Mouse (Mus musculus) midbrain, embryonic 10.5 days (tissue): Measurements from ENCODE around the gene Nell1. TPM values are rescaled to one million over a fixed set of nuclear protein-coding genes. Genes with fewer than 3 reads are reported as not detected.
"Not testable (repeated sequence)": the region's sequence is repeated elsewhere in the genome, so short reads cannot be mapped to it uniquely, and the experiment has no call there.

Experiments used
- DNase-seq: peaks from one replicate; pipeline ENCODE4 v3.0.0-alpha.2; 2017; ENCODE audit warnings: low spot score
- H3K27ac ChIP-seq: fragments of 300-500 bp; sonication (generic); replicated peaks from 2 replicates; pipeline ENCODE4 v1.5.1; 2016; ENCODE audit warnings: mild to moderate bottlenecking
- H3K27me3 ChIP-seq: fragments of 300-500 bp; sonication (generic); 2 replicates; pipeline ENCODE4 v1.6.1; 2016; ENCODE audit warnings: low read depth, mild to moderate bottlenecking; ENCODE audit not compliant: poor library complexity, severe bottlenecking
- H3K36me3 ChIP-seq: fragments of 300-500 bp; sonication (generic); 2 replicates; pipeline ENCODE4 v1.6.1; 2016; ENCODE audit warnings: mild to moderate bottlenecking, moderate library complexity
- H3K4me1 ChIP-seq: fragments of 300-500 bp; sonication (generic); 2 replicates; pipeline ENCODE4 v1.6.1; 2016
- H3K4me3 ChIP-seq: fragments of 300-500 bp; sonication (generic); 2 replicates; pipeline ENCODE4 v1.5.1; 2016; ENCODE audit warnings: mild to moderate bottlenecking, moderate library complexity
- H3K9me3 ChIP-seq: fragments of 300-500 bp; sonication (generic); replicated peaks from 2 replicates; pipeline ENCODE4 v1.6.1; 2016; ENCODE audit warnings: mild to moderate bottlenecking
- WGBS: fragments of 180-500 bp; shearing (Covaris S2); methylation state at CpG from one replicate; pipeline ENCODE4 v1.1.7; 2016; 5-methylcytosine and 5-hydroxymethylcytosine counted together
- polyA plus RNA-seq: library from polyadenylated mRNA; unstranded; fragments of >200 nt; fragmentation: Nextera tagmentation; extraction: Ambion mirVana; gene quantifications from 2 replicates; pipeline ENCODE4 v1.2.1, GENCODE M21; 2016

Nell1 gene
- polyA plus RNA-seq: 0.54 and 1.5 TPM in 2 replicates

DNA sequence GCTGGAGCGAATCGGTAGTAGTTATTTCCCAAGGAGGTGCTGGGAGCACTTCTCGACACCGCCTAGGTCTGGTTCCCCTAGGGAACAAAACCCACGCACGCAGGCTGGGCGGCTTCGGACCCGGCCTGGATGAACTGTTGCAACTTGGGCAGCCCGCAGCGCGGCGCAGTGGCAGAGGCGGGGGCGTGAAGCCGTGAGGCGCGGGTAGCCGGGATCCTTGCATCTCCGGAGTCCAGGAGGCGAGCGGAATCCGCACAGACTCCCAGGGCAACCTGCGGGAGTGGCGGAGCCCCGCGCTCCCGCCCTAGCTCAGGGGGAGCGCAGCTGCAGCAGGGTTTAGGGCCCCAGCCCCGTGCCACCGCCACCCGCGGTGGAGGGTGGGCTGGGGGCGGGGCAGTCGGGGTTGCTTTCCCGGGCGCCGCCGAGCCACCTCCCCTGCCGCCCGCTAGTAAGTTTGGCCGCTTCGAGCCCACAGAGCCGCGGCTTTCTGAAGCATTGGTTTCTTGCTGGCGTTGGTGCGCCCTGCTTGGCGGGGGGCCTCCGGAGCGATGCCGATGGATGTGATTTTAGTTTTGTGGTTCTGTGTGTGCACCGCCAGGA lies at the start of gene Nell1:
Nell1 (plus strand) TSS at position 24 of the 600 bp plus-strand sequence.
- H3K9me3 ChIP-seq: no peaks in the 10 kb centered on the region
- peaks cover 91% of the 10 kb centered on the region for H3K27me3 ChIP-seq
- H3K4me3 ChIP-seq: peak within 1 kb of the TSS; percentile 73
- peak; percentile 71 for DNase-seq
- peaks cover 22% of the 10 kb centered on the region for H3K4me1 ChIP-seq
- H3K36me3 ChIP-seq: no peaks in the 10 kb centered on the region
- peak within 1 kb of the TSS; percentile 55 for H3K27ac ChIP-seq
- WGBS: under 1% methylated on average over 52 of the region's 52 CpGs

DNA sequence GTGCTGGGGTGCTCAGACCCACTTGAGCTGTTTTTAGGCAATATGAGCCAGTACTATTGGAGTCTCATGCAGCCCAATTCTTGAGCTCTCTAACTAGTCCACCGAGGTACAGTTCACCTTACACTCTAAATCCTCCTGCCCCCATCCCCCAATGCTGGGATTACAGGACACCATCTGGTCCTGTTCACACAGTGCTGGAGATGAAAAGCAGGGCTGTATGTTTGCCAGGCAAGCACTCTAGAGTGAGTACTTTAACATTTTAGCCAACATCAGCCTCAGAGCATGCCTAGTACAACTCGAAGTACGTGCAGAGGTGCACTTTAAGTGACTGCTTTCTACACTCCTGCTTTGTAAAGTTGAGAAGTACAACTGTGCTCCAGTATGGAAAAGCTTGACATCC lies 46.1 kb upstream of the Nell1 start:
- DNase-seq: no peak
- Histone ChIP-seq H3K27me3 (peaks cover 70% of the 10 kb centered on the region), H3K4me3 (no peak overlapping the region), H3K27ac (no peak overlapping the region), H3K36me3 (no peaks in the 10 kb centered on the region), H3K4me1 (peaks cover 20% of the 10 kb centered on the region), H3K9me3 (no peaks in the 10 kb centered on the region)
- WGBS: 79% methylated on average over 3 of the region's 3 CpGs

DNA sequence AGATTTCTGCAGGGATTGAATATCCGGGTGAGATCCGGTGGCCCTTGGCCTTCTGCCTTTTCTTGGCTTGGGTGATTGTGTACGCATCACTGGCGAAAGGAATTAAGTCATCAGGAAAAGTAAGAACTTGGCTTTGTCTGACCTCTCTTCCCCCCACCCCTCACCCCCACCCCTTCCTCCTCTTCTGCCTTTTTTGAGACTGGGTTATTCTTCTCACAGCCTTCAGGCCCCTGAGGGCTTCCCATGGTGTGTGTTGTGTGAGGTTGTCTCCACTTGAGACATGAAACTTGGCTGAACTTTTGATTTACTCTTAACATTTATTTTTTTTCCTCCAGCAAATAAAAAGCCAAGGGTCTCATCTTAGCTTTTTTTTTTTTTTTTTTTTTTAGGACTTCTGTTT lies 44.7 kb upstream of the Nell1 start:
- Histone ChIP-seq H3K27me3 (peaks cover 60% of the 10 kb centered on the region), H3K4me3 (no peak overlapping the region), H3K4me1 (peaks cover 20% of the 10 kb centered on the region), H3K9me3 (no peaks in the 10 kb centered on the region), H3K36me3 (no peaks in the 10 kb centered on the region), H3K27ac (no peak overlapping the region)
- DNase-seq: no peak
- WGBS: 47% methylated on average over 4 of the region's 4 CpGs

DNA sequence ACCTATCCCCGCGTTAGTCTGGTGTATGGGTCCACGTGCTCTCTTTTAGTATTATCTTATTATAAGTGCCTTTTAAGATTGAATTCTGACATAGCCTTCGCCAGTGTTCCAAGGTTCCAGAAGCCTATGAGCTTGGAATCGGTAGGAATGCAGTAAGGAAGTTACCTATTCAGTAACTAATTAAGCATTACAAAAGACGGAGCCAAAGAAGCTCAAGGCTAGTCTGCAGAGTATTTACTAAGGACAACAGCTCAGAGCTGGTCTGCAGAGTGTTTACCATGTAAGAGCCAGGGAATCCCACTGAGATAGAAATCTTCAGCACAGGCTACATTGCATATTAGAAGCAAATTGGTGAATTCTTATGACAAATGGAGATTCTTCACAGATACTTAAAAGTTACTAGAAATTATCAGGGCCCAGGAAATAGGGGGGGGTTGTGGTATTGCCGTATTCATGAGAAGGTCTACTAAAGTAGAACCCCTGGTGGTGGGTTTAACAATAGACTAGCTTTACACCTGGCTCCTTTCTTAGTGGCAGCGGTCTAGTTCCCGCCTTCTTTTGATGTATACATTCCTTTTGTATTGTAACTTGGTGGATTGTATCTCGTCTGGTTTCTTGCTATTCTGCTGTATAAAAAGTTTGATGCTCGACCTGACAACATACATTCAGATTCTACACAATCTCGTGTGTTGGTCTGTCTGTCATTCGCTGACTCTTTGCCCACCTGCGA lies 41.1 kb upstream of the Nell1 start:
- WGBS: 85% methylated on average over 14 of the region's 14 CpGs
- H3K4me1 ChIP-seq: peaks cover 15% of the 10 kb centered on the region
- not testable (repeated sequence) for H3K27ac ChIP-seq, H3K36me3 ChIP-seq, H3K9me3 ChIP-seq, H3K4me3 ChIP-seq, DNase-seq
- H3K27me3 ChIP-seq: peaks cover 30% of the 10 kb centered on the region

DNA sequence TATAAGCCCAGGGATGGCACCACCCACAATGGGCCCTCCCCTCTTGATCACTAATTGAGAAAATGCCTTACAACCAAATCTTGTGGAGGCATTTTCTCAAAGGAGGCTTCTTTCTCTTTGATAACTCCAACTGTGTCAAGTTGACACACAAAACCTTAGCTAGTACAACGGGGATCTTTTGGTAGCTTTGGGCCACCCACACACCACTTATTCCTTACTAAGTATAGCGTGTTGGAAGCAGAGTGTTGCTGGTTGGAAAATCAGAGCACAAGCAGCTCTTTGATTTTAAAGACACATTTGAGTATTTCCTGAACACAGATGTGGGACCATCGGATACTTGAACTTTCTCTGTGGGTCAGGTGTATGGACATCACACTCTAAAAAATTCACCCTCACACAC lies 37.8 kb upstream of the Nell1 start:
- no peak overlapping the region for H3K4me3 ChIP-seq
- DNase-seq: no peak
- H3K9me3 ChIP-seq: no peaks in the 10 kb centered on the region
- H3K4me1 ChIP-seq: no peaks in the 10 kb centered on the region
- H3K36me3 ChIP-seq: no peaks in the 10 kb centered on the region
- H3K27me3 ChIP-seq: peaks cover 14% of the 10 kb centered on the region
- H3K27ac ChIP-seq: no peak overlapping the region
- WGBS: 87% methylated on average over 3 of the region's 3 CpGs

DNA sequence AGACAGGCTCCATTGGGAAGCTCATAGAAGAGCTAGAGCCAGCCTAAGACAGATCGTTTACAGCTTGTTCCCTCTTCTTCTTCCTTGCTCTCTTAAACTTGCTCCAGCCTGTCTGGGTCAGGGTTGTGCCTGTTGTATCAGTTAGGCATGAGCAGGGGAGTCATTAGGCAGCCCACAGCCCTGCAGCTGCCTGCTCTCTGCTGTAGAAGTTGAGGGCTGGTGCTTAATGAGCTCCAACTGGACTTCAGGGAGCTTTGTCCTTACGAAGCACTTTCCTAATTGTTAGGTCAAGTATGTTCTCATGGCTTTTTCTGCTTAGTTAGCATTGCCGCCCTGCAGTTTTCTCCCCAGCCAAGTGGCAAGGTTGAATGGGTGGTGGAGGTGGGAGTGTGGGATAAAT lies 32.6 kb upstream of the Nell1 start:
- Histone ChIP-seq H3K36me3 (no peaks in the 10 kb centered on the region), H3K4me1 (0 out of 2 replicates have a peak, but pooled peaks cover 4% of the 10 kb centered on the region), H3K9me3 (no peaks in the 10 kb centered on the region), H3K27ac (no peak overlapping the region), H3K4me3 (no peak overlapping the region), H3K27me3 (no peaks in the 10 kb centered on the region)
- WGBS: 77% methylated on average over 3 of the region's 3 CpGs
- no peak for DNase-seq

DNA sequence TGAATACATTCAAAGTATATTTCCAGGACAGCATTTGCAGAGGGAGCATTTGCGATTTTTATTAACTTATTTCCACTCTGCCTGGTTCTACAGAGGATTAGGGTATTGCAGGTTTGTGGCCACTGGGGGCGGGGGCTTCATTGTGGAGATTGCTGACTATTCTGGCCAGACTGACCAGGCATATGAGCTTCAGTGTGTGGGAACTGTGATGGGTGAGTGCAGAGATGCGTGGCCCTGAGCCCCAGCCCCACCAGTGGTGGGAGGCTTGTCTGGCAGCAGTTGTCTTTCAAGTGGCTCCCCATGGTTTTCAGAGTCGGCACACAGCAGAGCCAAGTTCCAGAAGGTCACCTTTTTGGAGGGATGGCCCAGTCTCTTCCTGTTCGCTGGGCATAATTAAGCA lies 32.2 kb upstream of the Nell1 start:
- no peak for DNase-seq
- H3K9me3 ChIP-seq: no peaks in the 10 kb centered on the region
- 0 out of 2 replicates have a peak, but pooled peaks cover 4% of the 10 kb centered on the region for H3K4me1 ChIP-seq
- no peaks in the 10 kb centered on the region for H3K27me3 ChIP-seq
- no peak overlapping the region for H3K27ac ChIP-seq
- no peak overlapping the region for H3K4me3 ChIP-seq
- 59% methylated on average over 5 of the region's 5 CpGs for WGBS
- H3K36me3 ChIP-seq: no peaks in the 10 kb centered on the region

DNA sequence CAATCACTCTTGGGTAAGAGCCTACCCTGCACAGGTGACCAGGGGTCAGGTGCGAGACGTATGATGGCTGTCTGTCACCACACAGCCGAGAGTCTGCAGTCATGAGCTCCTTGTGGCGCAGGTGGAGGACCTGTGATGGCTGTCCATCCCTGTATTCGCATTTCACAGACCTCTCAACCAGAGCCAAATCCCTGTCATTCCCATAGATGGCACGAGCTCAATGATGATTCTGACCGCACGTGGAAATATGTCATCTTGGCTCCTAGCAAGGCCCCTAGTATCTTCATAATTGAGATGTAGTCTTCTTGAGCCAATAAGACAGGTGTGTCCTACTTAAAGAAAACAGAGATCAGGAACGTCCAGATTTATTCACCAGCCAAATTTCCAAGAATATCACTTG lies 28.0 kb upstream of the Nell1 start:
- WGBS: 89% methylated on average over 9 of the region's 9 CpGs
- DNase-seq: no peak
- Histone ChIP-seq H3K9me3 (no peaks in the 10 kb centered on the region), H3K36me3 (no peaks in the 10 kb centered on the region), H3K4me1 (0 out of 2 replicates have a peak, but pooled peaks cover 4% of the 10 kb centered on the region), H3K4me3 (no peak overlapping the region), H3K27ac (no peak overlapping the region), H3K27me3 (no peaks in the 10 kb centered on the region)

DNA sequence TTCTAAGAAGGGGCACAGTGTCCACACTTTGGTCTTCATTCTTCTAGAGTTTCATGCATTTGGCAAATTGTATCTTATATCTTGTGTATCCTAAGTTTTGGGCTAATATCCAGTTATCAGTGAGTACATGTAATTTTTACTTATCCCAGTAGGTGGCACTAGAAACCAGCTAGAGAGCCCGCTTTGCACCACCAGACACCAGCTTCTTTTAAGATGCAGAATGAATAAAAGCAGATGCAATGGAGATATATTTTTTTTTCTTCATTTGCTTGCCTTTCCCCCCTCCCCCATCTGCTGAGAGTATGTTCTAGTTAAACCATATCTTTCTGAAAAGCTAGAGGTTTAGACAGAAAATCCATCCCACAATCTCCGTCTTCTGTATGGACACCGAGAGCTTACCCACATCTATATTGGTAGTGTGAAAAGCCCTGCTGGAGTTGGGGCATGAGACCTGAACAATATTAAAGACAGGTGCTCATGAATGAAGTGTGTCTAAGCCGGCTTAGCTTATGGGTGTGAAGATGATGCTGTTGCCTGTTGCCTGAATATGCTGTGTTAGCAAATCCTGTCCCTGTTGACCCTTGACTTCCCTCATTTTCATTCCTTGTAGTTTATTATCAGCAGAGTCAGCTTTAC lies 21.0 kb upstream of the Nell1 start:
- no peaks in the 10 kb centered on the region for H3K27me3 ChIP-seq
- WGBS: 62% methylated on average over 4 of the region's 4 CpGs
- no peak overlapping the region for H3K4me3 ChIP-seq
- H3K4me1 ChIP-seq: no peaks in the 10 kb centered on the region
- H3K36me3 ChIP-seq: no peaks in the 10 kb centered on the region
- no peaks in the 10 kb centered on the region for H3K9me3 ChIP-seq
- DNase-seq: no peak
- H3K27ac ChIP-seq: no peak overlapping the region

DNA sequence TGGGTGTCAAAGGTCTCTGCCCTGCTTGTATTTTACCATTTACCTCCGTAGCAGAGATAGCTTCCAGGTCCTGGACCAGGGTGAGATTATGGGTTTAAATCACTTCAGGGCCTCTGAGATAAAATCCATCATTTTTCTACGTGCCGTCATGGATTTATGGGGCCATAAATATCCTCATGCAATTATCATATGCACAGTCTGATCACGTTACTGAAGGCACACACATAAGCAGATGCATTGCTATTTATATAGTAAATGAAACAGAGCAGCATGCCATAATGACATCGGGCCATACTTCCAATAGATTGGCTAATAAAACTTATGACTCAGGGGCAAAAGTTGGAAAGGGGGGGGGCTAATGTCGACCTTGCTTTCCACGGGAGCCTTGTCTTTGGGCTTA lies 19.8 kb upstream of the Nell1 start:
- no peaks in the 10 kb centered on the region for H3K27me3 ChIP-seq
- no peak overlapping the region for H3K27ac ChIP-seq
- WGBS: 90% methylated on average over 7 of the region's 7 CpGs
- DNase-seq: no peak
- no peaks in the 10 kb centered on the region for H3K4me1 ChIP-seq
- no peaks in the 10 kb centered on the region for H3K36me3 ChIP-seq
- no peaks in the 10 kb centered on the region for H3K9me3 ChIP-seq
- H3K4me3 ChIP-seq: no peak overlapping the region

DNA sequence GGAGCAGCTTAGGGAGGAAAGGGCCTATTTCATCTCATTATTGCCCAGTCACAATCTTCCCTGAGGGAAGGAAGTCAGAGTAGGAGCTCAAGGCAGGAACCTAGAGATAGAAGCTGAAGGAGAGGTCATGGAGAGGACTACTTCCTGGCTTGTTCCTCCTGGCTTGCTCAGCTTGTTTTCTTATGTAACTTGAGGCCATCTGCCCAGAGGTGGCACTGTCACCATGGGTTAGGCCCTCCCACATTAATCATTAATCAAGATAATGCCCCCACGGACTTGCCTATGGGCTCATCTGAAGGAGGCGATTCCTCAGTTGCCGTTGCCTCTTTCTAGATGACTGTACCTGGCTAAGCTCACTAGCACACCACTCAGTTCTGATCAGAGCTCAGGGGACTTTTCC lies 17.5 kb upstream of the Nell1 start:
- no peaks in the 10 kb centered on the region for H3K36me3 ChIP-seq
- H3K4me3 ChIP-seq: no peak overlapping the region
- H3K27ac ChIP-seq: no peak overlapping the region
- H3K9me3 ChIP-seq: no peaks in the 10 kb centered on the region
- no peak for DNase-seq
- H3K27me3 ChIP-seq: no peaks in the 10 kb centered on the region
- WGBS: 90% methylated on average over 3 of the region's 3 CpGs
- H3K4me1 ChIP-seq: no peaks in the 10 kb centered on the region

DNA sequence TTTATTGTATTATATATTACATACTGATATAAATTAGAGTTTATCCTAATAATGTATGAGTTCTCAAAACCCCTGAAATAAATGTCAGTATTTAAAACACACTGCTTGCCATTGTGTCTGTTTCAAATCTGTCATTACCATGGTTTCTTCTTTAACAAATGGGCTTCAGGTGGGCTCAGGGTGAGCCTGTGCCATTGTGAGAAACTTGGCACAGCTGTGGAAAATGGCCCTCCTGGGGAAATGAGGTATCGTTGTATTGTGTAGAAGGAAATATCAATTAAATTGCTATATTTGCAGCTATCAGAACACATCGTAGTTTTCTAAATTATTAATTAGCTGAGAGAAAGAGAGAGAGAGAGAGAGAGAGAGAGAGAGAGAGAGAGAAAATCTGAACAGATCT lies 10.9 kb upstream of the Nell1 start:
- Histone ChIP-seq H3K9me3 (no peaks in the 10 kb centered on the region), H3K4me1 (no peaks in the 10 kb centered on the region), H3K4me3 (no peak overlapping the region), H3K27me3 (no peaks in the 10 kb centered on the region), H3K27ac (no peak overlapping the region), H3K36me3 (no peaks in the 10 kb centered on the region)
- no peak for DNase-seq
- WGBS: 88% methylated on average over 2 of the region's 2 CpGs

DNA sequence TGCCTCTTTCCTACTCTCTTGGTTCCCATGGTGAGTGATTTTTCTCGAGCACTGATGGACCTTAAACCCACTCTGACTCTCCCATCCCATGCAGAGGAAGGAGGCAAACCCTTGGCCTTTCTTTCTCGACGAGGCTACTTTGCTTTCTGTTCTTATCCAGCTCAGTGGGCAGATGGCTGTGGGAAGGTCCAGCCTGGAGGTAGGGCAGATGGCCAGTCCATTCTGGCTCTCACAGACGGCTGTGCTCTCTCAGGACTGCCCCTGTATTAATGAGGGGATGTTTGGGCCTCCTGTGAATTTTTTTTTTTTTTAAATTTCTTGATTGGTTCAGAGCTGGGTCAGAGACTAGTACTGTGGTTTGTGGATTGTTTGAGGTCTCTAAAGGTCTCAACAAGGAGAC lies 5.1 kb upstream of the Nell1 start:
- Histone ChIP-seq H3K27me3 (peaks cover 36% of the 10 kb centered on the region), H3K4me3 (no peak overlapping the region), H3K36me3 (no peaks in the 10 kb centered on the region), H3K27ac (no peak overlapping the region), H3K9me3 (no peaks in the 10 kb centered on the region), H3K4me1 (peaks cover 4% of the 10 kb centered on the region)
- no peak for DNase-seq
- WGBS: 53% methylated on average over 4 of the region's 4 CpGs
